Mouse (Mus musculus) right cerebral cortex, adult 18-20 months (tissue): ENCODE measurements at regions not wholly inside any gene's neighbourhood (a gene's known extent, or its start where the extent isn't known, plus 50 kb on each side); places are given as distances from the start of the nearest gene placed in this dataset.

Source experiments
- DNase-seq: peaks from one replicate; pipeline ENCODE4 v3.0.0; 2022; ENCODE audit warnings: mixed read lengths

- DNase-seq, result no peak
These were observed 93.6 kb upstream of the Mvb12b start for GRCm38 (mm10) chr2:33981321-33981720.

GRCm38 (mm10) chr2:33980884-33981283, 93.1 kb upstream of the Mvb12b start:
- DNase-seq, result no peak

GRCm38 (mm10) chr2:33979276-33979675, 91.5 kb upstream of the Mvb12b start:
- DNase-seq, result no peak

- DNase-seq, result no peak
These were observed 90.8 kb upstream of the Mvb12b start for GRCm38 (mm10) chr2:33978550-33978949.

- no peak for DNase-seq
These were observed 90.0 kb upstream of the Mvb12b start for GRCm38 (mm10) chr2:33977576-33978352.

GRCm38 (mm10) chr2:33977151-33977550, 89.4 kb upstream of the Mvb12b start:
- no peak for DNase-seq

- no peak for DNase-seq
These were observed 88.4 kb upstream of the Mvb12b start for GRCm38 (mm10) chr2:33976183-33976582.

GRCm38 (mm10) chr2:33975423-33976127, 87.8 kb upstream of the Mvb12b start:
- DNase-seq, result peak; percentile 21

GRCm38 (mm10) chr2:33974737-33975422, 87.1 kb upstream of the Mvb12b start:
- DNase-seq, result no peak

GRCm38 (mm10) chr2:33974031-33974430, 86.3 kb upstream of the Mvb12b start:
- DNase-seq, result no peak

- peak; percentile 84 for DNase-seq
These were observed 85.6 kb upstream of the Mvb12b start for GRCm38 (mm10) chr2:33973213-33973834.

- peak; percentile 22 for DNase-seq
These were observed 79.3 kb upstream of the Mvb12b start for GRCm38 (mm10) chr2:33966984-33967421.

- DNase-seq, result no peak
These were observed 78.7 kb upstream of the Mvb12b start for GRCm38 (mm10) chr2:33966389-33966983.

- DNase-seq, result no peak
These were observed 76.3 kb upstream of the Mvb12b start for GRCm38 (mm10) chr2:33964096-33964495.

GRCm38 (mm10) chr2:33962355-33963037, 74.8 kb upstream of the Mvb12b start:
- DNase-seq, result no peak

GRCm38 (mm10) chr2:33961566-33961965, 73.8 kb upstream of the Mvb12b start:
- no peak for DNase-seq

GRCm38 (mm10) chr2:33957754-33958153, 70.0 kb upstream of the Mvb12b start:
- no peak for DNase-seq

GRCm38 (mm10) chr2:33944301-33944700, 56.6 kb upstream of the Mvb12b start:
- no peak for DNase-seq

- DNase-seq, result no peak
These were observed 54.3 kb upstream of the Mvb12b start for GRCm38 (mm10) chr2:33942085-33942484.

- no peak for DNase-seq
These were observed 53.6 kb upstream of the Mvb12b start for GRCm38 (mm10) chr2:33941316-33941715.

GRCm38 (mm10) chr2:33939836-33940235, 52.1 kb upstream of the Mvb12b start:
- no peak for DNase-seq
